17 mouse cellular contexts compared by ENCODE assay signal in genomic region chr3:134735684-134736083, GRCm38 (mm10).
"Had no signal": no experiment of that assay in that cellular context is flagged by ENCODE, and none has a peak within 500 bp of the region (broad histone marks: within the 10 kb centered on the region; RNA-seq: fewer than 3 reads in every experiment).

No protein-coding gene starts in this region.

- H3K36me3 ChIP-seq: limb, embryonic 12.5 days; liver, embryonic 13.5 days; lung, embryonic 15.5 days; midbrain, embryonic 10.5 days; neural tube, embryonic 15.5 days had no signal

- H3K27me3 ChIP-seq: limb, embryonic 12.5 days; liver, embryonic 13.5 days; lung, embryonic 15.5 days; neural tube, embryonic 15.5 days had no signal

- ATAC-seq: liver, postnatal 0 days had no signal

- H3K27ac ChIP-seq: kidney, postnatal 0 days; limb, embryonic 12.5 days; liver, embryonic 13.5 days; lung, embryonic 15.5 days; midbrain, embryonic 10.5 days; neural tube, embryonic 15.5 days; stomach, postnatal 0 days had no signal

- H3K4me1 ChIP-seq: limb, embryonic 12.5 days; liver, embryonic 13.5 days; lung, embryonic 15.5 days; midbrain, embryonic 10.5 days; neural tube, embryonic 15.5 days had no signal

- H3K4me3 ChIP-seq: limb, embryonic 12.5 days; liver, embryonic 13.5 days; lung, embryonic 15.5 days; midbrain, embryonic 10.5 days; myocyte; neural tube, embryonic 15.5 days had no signal

- H3K9ac ChIP-seq: limb, embryonic 12.5 days; liver, embryonic 13.5 days; liver, postnatal 0 days; lung, embryonic 15.5 days; neural tube, embryonic 15.5 days had no signal

- H3K9me3 ChIP-seq: limb, embryonic 12.5 days; liver, embryonic 13.5 days; lung, embryonic 15.5 days; midbrain, embryonic 10.5 days; neural tube, embryonic 15.5 days had no signal

- H3K4me2 ChIP-seq: limb, embryonic 12.5 days; liver, embryonic 13.5 days; lung, embryonic 15.5 days; neural tube, embryonic 15.5 days had no signal

- DNase-seq: kidney, adult 11 months; kidney, adult 9 months; kidney, postnatal 36 days; liver; liver, embryonic 13.5 days; liver, postnatal 0 days; lung, postnatal 36 days; midbrain, embryonic 14.5 days; right cerebral cortex, adult 18-20 months; thymus, postnatal 4 days had no signal
